Mouse (Mus musculus) monocyte, adult 2 months (primary cell): Measurements from ENCODE around the gene Mrpl47.
"Not testable (repeated sequence)": the region's sequence is repeated elsewhere in the genome, so short reads cannot be mapped to it uniquely, and the experiment has no call there.

ENCODE experiments used
- DNase-seq, 2 experiments: peaks; one replicate each; pipeline ENCODE4 v3.0.0; 2022; ENCODE audit warnings: low spot score in 2 of 2, low read depth in 1 of 2

Mrpl47 gene

DNA sequence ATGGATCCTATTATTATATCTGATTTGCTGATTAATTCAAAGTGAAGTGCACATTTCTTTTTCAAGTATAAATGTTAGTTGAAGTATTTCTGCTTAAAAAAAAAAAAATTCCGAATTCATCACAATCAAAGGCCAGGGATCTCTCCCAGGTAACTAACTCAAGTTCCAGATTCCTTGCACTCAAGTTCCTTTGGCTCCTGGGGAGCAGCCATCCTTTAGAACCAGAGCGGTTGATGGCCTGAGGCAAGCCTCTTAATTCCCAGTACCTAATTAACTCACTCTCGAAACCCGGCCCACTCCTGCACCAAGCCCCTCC lies 29.4 kb downstream of the Mrpl47 start:
- DNase-seq: no peak

DNA sequence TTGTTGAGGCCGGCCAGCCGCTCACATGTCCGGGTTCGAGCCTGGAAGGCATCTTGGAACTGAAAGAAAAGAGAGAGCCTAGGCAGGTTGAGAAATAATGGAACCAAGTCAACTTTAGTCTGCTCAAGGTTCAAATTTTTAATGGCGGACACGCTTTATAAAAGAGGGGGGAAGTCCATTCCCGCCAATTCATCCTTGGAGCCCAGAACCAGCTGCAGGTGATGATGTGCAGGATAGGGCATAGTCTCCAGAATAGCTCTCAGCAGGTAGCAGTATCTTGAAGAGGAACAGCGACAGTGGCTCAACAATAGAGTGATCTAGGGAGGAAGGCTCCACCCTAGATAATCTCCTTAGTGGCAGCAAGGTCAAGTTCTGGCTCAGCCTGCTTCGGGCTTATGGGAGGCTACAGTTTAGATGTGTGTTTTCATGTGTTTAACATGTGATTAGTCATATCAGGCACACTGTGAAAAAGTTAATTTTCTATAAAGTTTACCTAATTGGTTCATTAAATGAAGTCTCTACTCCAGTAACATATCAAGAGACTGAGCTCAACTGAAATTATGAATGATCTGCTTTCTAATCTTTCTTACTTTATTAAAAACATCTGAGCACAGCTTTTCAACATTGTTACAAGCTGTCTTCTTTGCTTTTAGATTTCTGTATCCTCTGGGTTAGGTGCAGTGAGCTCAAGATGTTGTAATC lies 31.6 kb downstream of the Mrpl47 start, which contains the start of gene Actl6a:
Gene Actl6a (plus strand): TSS at position 652 of the 702 bp plus-strand sequence.
- DNase-seq: not testable (repeated sequence)

DNA sequence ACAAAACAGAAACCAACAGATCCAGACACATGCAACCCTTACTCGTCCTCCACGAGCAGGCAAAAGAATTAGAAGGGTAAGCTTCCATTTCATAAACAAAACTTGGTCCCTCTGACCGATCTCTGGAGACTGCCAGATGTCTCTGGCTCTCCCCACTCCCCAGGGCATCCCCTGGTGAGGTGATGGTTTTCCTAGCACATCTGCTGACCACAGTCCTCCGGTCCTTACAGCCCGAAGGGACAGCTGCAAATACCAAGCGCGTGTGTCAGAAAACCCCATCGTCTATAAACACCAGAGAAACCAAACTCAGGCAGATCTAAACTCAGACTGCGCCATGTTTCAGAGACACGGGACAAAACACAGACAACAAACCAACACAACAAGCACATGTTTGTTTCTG lies 32.8 kb downstream of the Mrpl47 start:
- not testable (repeated sequence) for DNase-seq

DNA sequence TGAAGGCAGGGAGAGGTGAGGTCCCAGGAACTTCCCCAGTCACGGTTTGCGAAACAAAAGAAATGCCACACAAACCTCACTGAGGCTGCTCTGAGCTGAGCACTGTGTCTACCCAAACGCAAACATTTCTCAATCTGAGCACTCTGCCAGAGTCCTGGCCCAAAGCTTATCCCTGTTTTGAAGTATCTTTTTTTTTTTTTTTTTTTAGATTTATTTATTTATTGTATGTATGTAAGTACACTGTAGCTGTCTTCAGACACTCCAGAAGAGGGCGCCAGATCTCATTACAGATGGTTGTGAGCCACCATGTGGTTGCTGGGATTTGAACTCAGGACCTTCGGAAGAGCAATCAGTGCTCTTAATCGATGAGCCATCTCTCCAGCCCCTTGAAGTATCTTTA lies 33.4 kb downstream of the Mrpl47 start:
- DNase-seq: not testable (repeated sequence)

DNA sequence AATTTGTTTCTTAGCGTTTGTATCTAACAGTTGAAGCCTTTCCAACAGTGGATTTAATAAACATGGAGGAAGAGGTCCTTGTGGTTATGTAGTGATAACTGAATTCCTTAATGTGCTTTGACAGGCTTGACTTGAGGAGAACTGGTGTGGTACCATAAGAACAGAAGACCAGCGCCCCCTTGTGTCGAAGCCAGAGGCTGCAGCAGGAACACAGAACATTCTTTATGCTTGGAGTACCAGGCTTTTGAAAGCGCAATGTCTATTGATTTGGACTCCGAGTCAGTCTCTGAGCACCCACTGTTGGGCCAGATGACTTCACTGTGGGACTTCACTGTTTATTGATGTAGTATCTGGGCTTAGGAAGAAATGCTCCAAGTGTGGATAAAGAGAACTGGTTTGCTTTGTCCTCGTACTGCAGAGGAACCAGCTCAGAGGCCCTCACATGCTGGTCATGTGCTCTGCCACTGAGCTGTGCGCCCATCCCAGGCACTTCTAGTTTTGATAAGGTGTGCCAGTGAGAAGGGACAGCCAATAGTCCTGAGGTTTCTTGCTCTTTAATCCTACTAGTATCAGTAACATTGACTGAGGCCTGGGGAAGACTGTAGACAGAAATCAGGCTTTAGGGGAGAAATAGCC lies 39.1 kb downstream of the Mrpl47 start:
- peak; percentile 37 to 67 for DNase-seq

DNA sequence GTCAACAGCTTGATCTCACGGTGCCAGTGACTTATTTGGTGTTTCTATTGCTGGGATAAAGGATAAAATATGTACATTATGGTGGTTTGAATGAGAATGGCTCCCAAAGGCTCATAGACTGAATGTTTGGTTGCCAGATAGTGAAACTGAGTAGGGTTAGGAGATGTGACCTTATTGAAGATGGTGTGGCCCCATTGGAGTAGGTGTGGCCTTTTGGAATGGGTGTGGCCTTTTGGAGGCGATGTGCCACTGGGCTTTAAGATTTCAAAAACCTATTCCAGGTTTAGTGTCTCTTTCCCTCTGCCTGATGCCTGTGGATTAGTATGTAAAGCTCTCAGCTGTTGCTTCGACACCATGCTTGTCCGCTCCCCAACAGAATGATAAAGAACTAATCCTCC lies 41.8 kb downstream of the Mrpl47 start:
- no peak for DNase-seq

DNA sequence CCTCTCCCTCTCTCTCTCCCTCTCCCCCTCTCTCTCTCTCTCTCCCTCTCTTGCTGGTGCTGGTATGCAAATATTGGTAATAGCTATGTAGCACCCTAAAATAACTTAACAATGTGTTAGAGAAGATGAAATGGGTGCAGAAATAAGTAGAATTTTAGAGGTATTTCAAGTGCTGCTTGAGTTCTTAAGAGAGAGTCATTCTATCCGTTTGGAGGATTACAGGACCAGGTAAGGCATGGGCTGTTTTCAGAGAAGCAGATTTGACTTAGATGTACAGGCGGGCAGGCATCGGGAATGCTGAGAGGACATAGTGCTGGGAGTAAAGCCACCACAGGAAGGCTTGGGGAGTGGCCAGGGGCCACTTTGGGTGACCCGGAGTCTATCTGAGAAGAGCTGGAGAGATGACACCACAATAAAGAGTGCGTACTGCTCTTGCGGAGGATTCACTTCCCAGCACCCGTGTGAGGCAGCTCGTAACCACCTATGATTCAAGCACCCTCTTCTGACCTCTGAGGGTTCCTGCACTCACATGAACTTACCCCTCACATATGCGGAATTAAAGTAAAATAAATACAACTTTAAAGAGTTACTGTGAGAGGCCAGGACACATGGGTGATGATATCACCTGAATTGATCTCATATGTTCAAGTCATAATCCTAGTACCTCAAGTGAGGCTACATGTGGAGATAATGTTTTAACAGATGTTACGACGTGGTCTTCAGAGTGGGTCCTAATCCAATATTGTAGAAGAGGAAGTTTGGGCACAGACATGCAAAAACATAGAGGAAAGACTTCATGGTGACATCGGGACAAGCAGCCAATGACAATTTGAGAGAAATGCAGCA lies 42.4 kb downstream of the Mrpl47 start:
- DNase-seq: no peak

DNA sequence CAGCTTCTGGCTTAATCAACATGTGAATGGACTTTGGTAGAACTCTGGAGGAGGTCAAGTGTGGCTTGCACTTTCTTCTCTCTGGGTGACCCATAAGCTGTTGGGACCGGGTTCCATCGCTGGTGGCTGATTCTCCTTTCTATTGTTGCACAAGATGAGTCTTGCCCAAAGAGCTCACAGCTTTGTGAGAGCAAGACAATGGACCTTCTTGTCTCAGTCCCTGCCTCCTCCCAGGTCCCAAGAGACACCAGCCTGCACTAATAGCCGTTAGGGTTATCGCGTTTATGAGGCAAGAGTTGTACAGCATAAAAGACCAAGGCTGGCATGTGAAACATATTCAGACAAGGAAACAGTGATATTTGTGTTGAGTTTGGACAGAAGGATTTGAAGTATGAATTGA lies 43.2 kb downstream of the Mrpl47 start:
- no peak for DNase-seq

DNA sequence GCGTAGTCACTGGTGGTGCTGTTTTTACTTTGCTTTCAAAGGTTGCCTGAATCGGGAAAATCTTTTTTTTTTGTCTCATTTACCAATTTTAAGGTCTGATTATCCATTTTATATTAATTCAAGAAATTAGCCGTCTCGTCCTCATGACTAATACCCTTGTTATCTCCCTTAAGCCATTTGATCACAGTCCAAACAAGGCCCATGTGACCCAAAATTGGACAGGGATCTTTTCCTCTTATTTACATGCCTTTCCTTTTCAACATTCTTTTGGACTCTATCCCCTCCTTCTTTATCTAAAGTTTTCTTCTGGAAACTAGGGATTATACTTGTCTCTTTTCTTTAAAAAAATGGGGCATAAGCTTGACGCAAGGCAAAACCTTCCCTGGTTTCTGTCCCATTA lies 45.6 kb downstream of the Mrpl47 start:
- DNase-seq: no peak

DNA sequence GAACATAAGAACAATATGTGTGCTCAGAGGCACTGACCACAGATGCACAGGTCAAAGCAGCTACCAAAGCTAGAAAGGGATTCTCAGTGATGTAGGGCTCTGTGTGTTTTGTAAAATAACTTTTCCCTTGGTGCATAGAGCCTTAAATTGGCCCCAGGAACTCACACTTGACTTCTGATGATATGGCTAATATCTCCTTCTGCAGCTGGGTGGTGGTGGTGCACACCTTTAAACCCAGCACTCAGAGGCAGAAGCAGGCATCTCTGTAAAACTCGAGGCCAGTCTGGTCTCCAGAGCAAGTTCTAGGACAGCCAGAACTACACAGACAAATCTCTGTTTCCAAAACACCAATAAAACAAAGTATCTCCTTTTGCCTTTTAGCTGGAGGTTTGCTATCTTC lies 46.5 kb downstream of the Mrpl47 start:
- no peak for DNase-seq

DNA sequence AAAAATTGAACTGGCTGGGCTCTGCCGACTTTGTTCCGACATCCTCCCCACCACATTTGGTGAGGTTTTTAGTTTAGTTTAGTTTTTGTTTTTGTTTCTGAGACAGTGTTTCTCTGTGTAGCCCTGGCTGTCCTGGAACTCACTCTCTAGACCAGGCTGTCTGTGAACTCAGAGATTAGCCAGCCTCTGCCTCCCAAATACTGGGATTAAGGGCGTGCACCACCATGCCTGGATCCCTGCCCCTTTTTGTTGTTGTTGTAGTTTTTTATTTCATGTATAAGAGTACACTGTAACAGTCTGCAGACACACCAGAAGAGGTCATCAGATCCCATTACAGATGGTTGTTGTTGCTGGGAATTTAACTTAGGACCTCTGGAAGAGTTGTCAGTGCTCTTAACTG lies 47.4 kb downstream of the Mrpl47 start:
- no peak for DNase-seq

DNA sequence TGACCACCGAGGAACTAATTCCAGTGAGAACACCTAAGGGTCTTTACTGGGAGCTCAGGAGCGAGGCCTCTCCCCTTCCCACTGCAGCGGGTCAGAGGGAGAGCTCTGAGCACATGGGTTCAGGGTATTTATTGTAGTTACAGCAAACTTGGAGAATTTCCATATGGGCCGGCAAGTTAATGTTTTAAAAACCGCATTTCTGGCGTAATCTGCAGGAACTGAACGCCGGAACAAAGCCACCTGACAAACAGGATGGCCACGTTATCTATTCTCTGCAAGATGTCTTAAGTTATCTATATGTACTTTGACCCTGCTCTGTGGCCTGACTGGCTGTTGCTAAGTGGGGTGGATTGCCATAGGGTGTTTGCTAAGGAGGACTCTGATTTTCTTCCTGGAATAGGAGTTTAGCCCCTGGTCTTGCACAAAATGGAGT lies 47.8 kb downstream of the Mrpl47 start:
- no peak for DNase-seq

DNA sequence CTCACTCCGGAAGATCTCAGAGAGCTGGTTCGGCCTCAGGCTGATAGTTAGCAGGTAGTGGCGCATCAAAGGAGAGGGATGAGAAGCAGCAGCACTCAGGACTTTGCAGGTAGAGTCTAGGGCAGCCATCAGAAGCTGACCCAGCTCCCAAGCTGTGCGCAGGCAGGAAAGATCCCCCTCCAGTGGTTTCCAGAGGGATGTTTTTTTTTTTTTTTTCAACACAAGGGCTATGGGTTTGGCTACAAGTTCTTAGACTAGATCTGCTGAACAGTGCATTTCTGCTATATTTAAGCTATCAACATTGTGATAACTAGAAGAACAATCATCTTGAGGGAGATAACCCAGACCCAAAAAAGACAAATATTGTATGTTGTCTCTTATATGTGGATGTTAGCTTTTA lies 50.2 kb downstream of the Mrpl47 start:
- no peak for DNase-seq

DNA sequence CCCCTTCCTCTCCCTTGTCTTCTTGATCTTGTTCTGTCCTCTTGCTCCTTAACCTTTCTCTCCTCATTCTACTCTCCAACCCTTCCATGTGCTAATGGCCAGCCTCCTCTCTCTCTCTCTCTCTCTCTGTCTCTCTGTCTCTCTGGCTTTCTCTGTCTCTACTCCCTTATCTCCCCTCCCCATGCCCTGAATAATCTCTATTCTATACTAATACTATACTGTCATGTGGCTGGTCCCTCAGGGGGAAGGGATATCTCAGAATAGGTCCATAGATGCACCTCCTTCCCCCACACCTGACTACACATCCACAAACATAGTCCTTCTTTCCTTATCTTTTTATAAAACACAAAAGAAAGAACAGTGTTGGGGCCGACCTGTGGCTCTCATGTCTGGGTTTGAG lies 50.9 kb downstream of the Mrpl47 start:
- DNase-seq: no peak

DNA sequence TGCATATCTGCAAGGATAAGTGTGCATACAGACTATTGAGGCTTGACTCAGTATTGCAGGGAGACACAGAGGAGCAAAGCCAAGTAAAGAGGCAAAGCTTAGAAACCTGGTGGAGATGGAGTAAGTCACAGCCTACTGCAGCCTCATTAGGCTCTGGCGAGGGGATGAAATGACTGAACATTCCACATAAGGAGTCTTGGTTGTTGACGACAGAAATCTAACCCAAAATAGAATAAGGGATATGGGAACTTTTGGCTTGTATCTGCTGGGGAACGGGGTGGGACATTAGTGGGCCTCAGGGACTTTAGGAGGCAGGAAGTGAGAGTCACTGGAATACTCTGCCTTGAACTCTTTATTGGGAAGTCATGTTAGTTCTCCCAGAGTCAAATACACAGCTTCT lies 52.8 kb downstream of the Mrpl47 start:
- no peak for DNase-seq

DNA sequence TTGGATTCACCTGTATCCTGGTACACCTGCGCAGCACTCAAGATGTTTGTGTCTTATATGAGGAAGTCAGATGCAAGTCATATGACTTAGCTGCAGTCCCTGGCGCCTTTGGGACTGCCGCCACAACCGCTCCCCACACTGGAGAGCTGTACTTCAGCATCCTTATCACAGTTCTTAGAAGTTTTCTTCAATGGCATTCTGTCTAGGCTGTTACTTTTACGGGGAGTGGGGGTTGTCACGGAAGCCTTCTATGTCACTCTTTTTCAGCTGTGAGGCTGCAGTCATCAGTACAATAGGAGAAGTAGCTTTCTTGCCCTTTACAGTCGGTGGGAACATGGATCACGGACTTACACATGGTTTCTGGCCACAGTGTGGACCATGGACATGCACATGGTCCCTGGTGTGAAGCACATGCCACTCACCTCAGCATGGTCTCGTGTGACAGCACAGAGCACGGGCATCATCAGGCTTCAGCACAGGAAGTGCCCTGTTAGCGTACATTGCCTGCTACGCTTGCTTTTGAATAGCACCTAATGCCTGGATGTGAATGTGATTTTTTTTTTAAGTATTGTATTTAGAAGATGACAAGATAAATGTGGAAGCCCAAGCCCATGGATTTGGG lies 54.4 kb downstream of the Mrpl47 start:
- no peak for DNase-seq

DNA sequence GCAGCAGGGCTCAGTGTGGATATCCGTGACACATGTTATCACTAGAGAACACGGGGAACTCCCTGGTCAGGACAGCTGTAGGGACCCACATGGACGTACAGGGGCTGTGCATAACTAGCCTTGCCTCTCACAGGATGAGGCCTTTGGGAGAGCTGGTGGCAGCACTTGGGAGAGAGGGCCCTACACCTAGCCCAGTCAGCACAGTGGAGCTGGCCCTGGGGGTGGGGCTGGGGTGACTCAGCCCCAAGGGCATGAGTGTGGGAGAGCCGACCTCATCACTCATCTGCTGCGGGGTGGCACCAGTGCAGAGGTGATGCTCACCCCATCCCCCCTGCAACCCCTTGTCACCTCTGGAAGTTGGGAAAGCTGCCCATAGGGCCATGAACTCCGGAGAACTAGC lies 61.0 kb downstream of the Mrpl47 start:
- DNase-seq: no peak
